Mouse (Mus musculus): ENCODE results near the gene Tub.

The Tub gene

GRCm38 (mm10) chr7:109083813-109084184 lies 133.7 kb downstream of the Tub start:
- in situ Hi-C loops (cut with MboI; ENCODE audit: low pct_unique_long_range_greater_than_20kb in 1 of 2, low sequenced_read_pairs in 2 of 2, unreplicated experiment in 1 of 2), result no loop called here

Data from mouse embryonic stem cell (cell line).